Mouse (Mus musculus): ENCODE results near the gene Pi4ka.
A peak's percentile ranks its signal among the peaks of the same experiment; 100 is the strongest.

DNA sequence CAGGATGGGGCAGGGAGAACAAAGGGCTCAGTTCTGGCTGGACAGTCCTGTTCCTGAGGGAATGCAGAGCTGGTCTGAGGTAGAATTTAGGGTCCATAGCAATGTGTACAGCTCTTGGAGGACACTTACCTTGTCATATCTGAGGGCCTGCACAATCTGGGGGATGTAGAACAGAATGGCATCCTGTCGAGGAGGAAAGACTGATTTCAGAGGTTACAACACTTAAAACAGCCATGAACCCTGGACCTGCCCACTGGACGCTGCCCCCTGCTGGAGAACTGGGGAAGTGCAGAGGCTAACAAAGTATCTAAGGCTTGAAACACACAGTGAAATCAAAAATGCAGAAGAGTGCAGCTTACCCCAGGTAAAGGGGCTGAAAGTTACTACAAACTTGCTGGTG lies 113.4 kb downstream of the Pi4ka start:
- TF ChIP-seq CTCF (IDR thresholded peaks at IDR 0.05; ENCODE audit: borderline replicate concordance, insufficient read depth, low read depth, low read length) (peak; percentile 92), POLR2A (IDR thresholded peaks at IDR 0.05; ENCODE audit: borderline replicate concordance, insufficient read depth, low read length) (no peak)

Measured in cerebellum, adult 2 months (tissue).